Mouse (Mus musculus) hindbrain, postnatal 0 days (tissue): ENCODE measurements around the gene Zmynd8. TPM values are rescaled to one million over a fixed set of nuclear protein-coding genes. Genes with fewer than 3 reads are reported as not detected.

ENCODE experiments used
- ATAC-seq: fragments of 200-750 bp; cut with Nextera tagmentation; 2 replicates; pipeline ENCODE4 v1.8.0; 2017; ENCODE audit warnings: mild to moderate bottlenecking, moderate TSS enrichment, moderate library complexity
- DNase-seq: peaks from one replicate; pipeline ENCODE4 v3.0.0-alpha.2; 2015; ENCODE audit warnings: low spot score
- H3K27ac ChIP-seq: fragments of 300-500 bp; sonication (generic); 2 replicates; pipeline ENCODE4 v1.5.1; 2014; ENCODE audit warnings: mild to moderate bottlenecking
- H3K27me3 ChIP-seq: fragments of 300-500 bp; sonication (generic); 2 replicates; pipeline ENCODE4 v1.6.1; 2014; ENCODE audit warnings: low read length, mixed read lengths; ENCODE audit not compliant: insufficient read depth
- H3K36me3 ChIP-seq: fragments of 300-500 bp; sonication (generic); 2 replicates; pipeline ENCODE4 v1.6.1; 2014; ENCODE audit warnings: low read length, mixed read lengths; ENCODE audit not compliant: insufficient read depth
- H3K4me1 ChIP-seq: fragments of 300-500 bp; sonication (generic); 2 replicates; pipeline ENCODE4 v1.6.1; 2014; ENCODE audit warnings: antibody characterized with exemption, low read length, mixed read lengths; ENCODE audit not compliant: insufficient read depth
- H3K4me2 ChIP-seq: fragments of 300-500 bp; sonication (generic); 2 replicates; pipeline ENCODE4 v1.6.1; 2014; ENCODE audit warnings: low read depth, mild to moderate bottlenecking, low read length, moderate library complexity, mixed read lengths
- H3K4me3 ChIP-seq: fragments of 300-500 bp; sonication (generic); 2 replicates; pipeline ENCODE4 v1.5.1; 2014; ENCODE audit warnings: low read length
- H3K9ac ChIP-seq: fragments of 300-500 bp; sonication (generic); replicated peaks from 2 replicates; pipeline ENCODE4 v1.6.1; 2014; ENCODE audit warnings: mild to moderate bottlenecking, low read length, moderate library complexity, mixed read lengths
- H3K9me3 ChIP-seq: fragments of 300-500 bp; sonication (generic); 2 replicates; pipeline ENCODE4 v1.6.1; 2016; ENCODE audit warnings: low read length, mixed read lengths
- CTCF ChIP-seq: IDR thresholded peaks from 2 replicates; pipeline ENCODE4 v1.5.1; 2016; ENCODE audit warnings: antibody characterized with exemption, control low read depth, low read depth
- WGBS: fragments of 180-500 bp; shearing (Covaris S2); extraction: QIAGEN DNeasy Blood & Tissue Kit; methylation state at CpG from one replicate; pipeline ENCODE4 v1.1.7; 2014; 5-methylcytosine and 5-hydroxymethylcytosine counted together
- polyA plus RNA-seq: library from polyadenylated mRNA; unstranded; fragments of >200 nt; fragmentation: Nextera tagmentation; extraction: Ambion mirVana; gene quantifications from 2 replicates; pipeline ENCODE4 v1.2.1, GENCODE M21; 2015
- total RNA-seq: library from RNA; depleted of rRNA; stranded (reverse); fragments of >200 nt; gene quantifications from 2 replicates; pipeline ENCODE4 v1.2.3, GENCODE M21; 2014

Gene Zmynd8
- total and polyA plus RNA-seq, 2 experiments from 2014 or later = 46.8 to 53.0 TPM

DNA sequence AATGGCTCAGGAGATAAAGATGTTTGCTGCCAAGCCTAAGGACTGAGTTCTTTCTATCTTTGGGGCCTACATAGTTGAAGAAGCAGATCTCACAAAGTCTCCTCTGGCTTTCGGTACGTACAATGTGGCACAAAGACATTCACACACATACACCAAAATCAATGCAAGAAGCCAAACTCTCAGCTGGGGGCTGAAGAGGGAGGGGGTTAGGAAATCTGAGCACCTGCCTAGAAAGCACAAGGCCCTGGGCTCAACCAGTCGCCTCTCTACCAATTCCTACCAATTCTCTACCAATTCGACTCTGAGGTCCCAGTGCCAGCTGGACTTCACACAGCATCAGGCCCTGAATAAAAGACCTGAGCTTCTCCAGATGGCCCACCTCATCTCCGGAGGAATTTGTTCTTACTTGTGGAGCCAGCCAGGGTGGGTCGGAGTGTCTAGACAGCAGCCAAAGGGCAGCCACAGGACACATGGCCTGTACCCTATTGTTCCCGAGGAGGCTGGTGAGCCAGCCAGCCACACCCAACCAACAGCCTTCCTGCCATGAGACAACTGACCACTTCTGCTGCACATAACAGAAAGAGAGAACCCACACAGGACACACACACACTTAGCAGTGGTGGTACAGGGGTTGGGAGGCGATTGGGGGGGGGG lies 30.2 kb downstream of the Zmynd8 start:
- ATAC-seq = peak; percentile 31; the same call in 1 of the 2 replicates
- WGBS = 44% methylated on average over 8 of the region's 8 CpGs
- DNase-seq = no peak

DNA sequence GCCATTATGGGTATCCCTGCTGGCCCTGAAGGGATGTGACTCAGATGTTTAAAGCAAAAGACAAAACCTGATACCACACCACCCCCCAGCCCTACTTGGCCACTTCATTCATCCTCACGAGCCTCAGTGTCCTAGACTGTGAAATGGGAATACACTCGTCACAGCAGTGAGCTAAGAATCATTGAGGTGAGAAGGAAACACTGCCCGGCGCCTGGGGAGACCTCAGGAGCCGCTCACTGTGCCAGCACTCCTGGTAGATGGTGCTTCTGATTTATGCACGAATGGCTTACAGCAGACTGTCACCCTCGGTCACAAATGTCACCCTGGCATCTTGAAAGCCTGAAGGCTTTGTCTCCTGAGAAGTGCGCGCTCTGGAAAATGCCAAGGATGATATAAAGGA lies 31.3 kb downstream of the Zmynd8 start:
- no peak for TF ChIP-seq CTCF
- no peak overlapping the region for H3K4me2 ChIP-seq

More for the DNA sequence above, 30.2 kb downstream of the Zmynd8 start:
- Histone ChIP-seq H3K27me3 (no peaks in the 10 kb centered on the region), H3K4me1 (peaks cover 40% of the 10 kb centered on the region), H3K9ac (no peak overlapping the region), H3K4me2 (no peak overlapping the region), H3K36me3 (0 out of 2 replicates have a peak, but pooled peaks cover 2% of the 10 kb centered on the region), H3K4me3 (no peak overlapping the region), H3K27ac (peak overlapping the region; percentile 87), H3K9me3 (no peaks in the 10 kb centered on the region)
- no peak for TF ChIP-seq CTCF

DNA sequence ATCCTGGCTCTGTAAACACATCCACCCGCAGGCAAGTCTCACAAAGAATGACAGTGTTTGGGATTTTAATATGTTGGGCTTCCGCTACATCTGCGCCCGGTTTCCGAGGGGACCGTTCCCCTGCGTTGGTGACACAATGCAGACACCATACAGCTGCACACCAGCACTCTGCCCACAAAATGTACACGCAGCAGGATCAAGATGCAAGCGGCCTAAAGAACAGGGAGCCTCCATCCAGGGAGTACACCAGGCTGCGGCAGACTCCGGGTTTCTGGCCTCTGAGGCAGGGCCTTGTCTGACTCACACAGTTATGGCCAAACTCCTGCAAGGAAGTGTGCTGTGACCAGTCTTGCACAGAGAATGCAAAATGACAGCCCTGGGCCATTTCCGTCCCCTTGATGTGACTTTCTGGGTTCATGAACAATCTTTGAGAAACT lies 31.8 kb downstream of the Zmynd8 start:
- peaks cover 38% of the 10 kb centered on the region for H3K4me1 ChIP-seq
- no peaks in the 10 kb centered on the region for H3K9me3 ChIP-seq
- ATAC-seq = peak; percentile 68
- peak overlapping the region; percentile 37; the same call in 1 of the 2 replicates for H3K9ac ChIP-seq
- peak overlapping the region; percentile 16; the same call in 1 of the 2 replicates for H3K4me2 ChIP-seq
- no peak overlapping the region for H3K4me3 ChIP-seq
- H3K36me3 ChIP-seq = no peaks in the 10 kb centered on the region
- DNase-seq = peak; percentile 60
- 11% methylated on average over 12 of the region's 12 CpGs for WGBS
- peak overlapping the region; percentile 87 for H3K27ac ChIP-seq
- no peaks in the 10 kb centered on the region for H3K27me3 ChIP-seq
- no peak for TF ChIP-seq CTCF

More for the DNA sequence above, 31.3 kb downstream of the Zmynd8 start:
- Histone ChIP-seq H3K9ac (peak overlapping the region; percentile 37; the same call in 1 of the 2 replicates), H3K4me3 (no peak overlapping the region), H3K4me1 (peaks cover 38% of the 10 kb centered on the region), H3K36me3 (no peaks in the 10 kb centered on the region), H3K9me3 (no peaks in the 10 kb centered on the region), H3K27ac (peak overlapping the region; percentile 87), H3K27me3 (no peaks in the 10 kb centered on the region)
- ATAC-seq (no peak), DNase-seq (no peak)
- 53% methylated on average over 9 of the region's 9 CpGs for WGBS

DNA sequence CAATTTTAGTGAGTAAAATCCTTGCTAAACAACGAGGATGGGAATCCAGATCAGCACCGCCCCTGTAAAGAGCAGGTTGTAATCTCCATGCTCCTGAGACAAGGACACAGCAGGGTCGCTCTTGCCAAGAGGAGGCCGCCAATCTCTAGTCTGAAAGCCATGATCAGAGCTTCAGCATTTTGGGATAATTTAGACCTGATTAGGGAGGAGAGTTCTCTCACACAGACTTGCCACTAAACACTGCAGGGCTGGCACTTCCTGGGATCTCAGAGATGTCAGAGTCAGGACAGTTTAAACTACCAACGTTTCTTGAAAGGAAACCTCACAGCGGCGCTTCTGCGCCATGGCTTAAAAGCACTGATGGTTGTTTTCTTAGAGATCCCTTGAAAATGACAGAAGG lies 32.4 kb downstream of the Zmynd8 start:
- ATAC-seq (no peak), DNase-seq (peak; percentile 27)
- H3K4me3 ChIP-seq = no peak overlapping the region
- H3K27ac ChIP-seq = peak overlapping the region; percentile 87
- H3K4me2 ChIP-seq = peak overlapping the region; percentile 16; the same call in 1 of the 2 replicates
- H3K9ac ChIP-seq = peak overlapping the region; percentile 37; the same call in 1 of the 2 replicates
- peaks cover 38% of the 10 kb centered on the region for H3K4me1 ChIP-seq
- 30% methylated on average over 8 of the region's 8 CpGs for WGBS
- no peaks in the 10 kb centered on the region for H3K9me3 ChIP-seq
- no peaks in the 10 kb centered on the region for H3K36me3 ChIP-seq
- no peak for TF ChIP-seq CTCF
- H3K27me3 ChIP-seq = no peaks in the 10 kb centered on the region

DNA sequence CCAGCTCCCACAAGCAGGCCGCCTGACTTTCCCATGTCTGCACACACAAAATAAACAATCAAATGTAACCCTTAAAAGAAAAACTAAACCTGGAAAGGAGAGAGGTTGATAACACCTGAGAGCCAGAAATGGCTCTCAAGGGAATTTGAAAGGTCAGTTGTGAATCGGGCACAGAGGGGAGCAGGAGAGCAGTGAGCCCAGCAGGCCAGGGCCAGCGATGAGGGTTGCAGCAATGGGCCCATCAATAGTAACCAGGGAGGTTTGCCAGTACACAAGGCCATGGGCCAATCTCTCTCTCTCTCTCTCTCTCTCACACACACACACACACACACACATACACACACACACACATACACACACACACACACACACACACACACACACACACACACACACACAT lies 34.0 kb downstream of the Zmynd8 start:
- Histone ChIP-seq H3K27me3 (no peaks in the 10 kb centered on the region), H3K27ac (no peak overlapping the region; the same call in 1 of the 2 replicates), H3K4me2 (no peak overlapping the region), H3K9ac (no peak overlapping the region), H3K9me3 (no peaks in the 10 kb centered on the region), H3K36me3 (no peaks in the 10 kb centered on the region), H3K4me3 (no peak overlapping the region), H3K4me1 (peaks cover 33% of the 10 kb centered on the region)
- 61% methylated on average over 3 of the region's 3 CpGs for WGBS
- DNase-seq (no peak), ATAC-seq (no peak)
- TF ChIP-seq CTCF = no peak

DNA sequence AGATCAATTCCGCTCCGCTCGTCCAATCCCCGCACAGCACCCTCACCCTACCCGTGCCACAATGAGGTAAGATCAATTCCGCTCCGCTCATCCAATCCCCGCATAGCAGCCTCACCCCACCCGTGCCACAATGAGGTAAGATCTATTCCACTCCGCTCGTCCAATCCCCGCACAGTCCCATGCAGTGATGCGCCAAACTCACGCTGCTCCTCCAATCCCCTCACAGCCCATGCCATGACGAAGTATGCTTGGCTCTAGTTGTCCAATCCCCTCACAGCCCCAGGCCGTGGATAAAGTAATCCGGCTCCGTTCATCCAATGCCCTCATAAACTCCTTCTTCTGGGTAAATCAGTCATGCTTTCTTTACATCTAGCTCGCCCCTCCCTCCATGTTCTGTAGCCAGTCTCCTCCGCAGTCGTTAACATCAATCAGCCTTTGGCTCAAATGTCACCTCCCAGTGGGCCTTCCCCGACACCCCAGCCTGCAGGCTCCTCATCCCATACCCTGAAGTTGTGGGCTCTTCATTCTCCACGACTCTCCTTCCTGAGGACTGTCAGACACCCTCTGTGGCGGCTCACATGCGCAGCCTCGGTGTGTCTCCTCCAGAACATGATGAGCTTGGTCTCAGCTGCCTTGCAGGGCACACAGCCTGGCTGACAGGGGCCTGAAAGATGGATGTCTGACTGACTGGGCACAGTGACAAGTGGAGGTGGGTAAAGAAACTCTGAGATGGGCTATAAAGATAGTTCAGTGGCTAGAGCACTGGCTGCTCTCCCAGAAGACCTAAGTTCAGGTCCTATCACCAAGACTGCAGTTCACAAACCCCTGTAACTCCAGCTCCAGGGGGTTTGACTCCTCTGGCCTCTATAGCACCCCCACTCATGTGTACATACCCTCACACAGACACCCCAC lies 36.9 kb downstream of the Zmynd8 start:
- H3K27me3 ChIP-seq = no peaks in the 10 kb centered on the region
- H3K4me1 ChIP-seq = peaks cover 39% of the 10 kb centered on the region
- H3K9ac ChIP-seq = no peak overlapping the region
- H3K36me3 ChIP-seq = no peaks in the 10 kb centered on the region
- TF ChIP-seq CTCF = no peak
- no peak overlapping the region for H3K4me3 ChIP-seq
- DNase-seq = peak; percentile 25
- no peak overlapping the region for H3K4me2 ChIP-seq
- WGBS = 65% methylated on average over 26 of the region's 26 CpGs
- ATAC-seq = peak; percentile 72
- no peaks in the 10 kb centered on the region for H3K9me3 ChIP-seq
- peak overlapping the region; percentile 48; the same call in 1 of the 2 replicates for H3K27ac ChIP-seq
